Mouse (Mus musculus): Measurements from ENCODE around the gene Ncdn.

Ncdn gene

DNA sequence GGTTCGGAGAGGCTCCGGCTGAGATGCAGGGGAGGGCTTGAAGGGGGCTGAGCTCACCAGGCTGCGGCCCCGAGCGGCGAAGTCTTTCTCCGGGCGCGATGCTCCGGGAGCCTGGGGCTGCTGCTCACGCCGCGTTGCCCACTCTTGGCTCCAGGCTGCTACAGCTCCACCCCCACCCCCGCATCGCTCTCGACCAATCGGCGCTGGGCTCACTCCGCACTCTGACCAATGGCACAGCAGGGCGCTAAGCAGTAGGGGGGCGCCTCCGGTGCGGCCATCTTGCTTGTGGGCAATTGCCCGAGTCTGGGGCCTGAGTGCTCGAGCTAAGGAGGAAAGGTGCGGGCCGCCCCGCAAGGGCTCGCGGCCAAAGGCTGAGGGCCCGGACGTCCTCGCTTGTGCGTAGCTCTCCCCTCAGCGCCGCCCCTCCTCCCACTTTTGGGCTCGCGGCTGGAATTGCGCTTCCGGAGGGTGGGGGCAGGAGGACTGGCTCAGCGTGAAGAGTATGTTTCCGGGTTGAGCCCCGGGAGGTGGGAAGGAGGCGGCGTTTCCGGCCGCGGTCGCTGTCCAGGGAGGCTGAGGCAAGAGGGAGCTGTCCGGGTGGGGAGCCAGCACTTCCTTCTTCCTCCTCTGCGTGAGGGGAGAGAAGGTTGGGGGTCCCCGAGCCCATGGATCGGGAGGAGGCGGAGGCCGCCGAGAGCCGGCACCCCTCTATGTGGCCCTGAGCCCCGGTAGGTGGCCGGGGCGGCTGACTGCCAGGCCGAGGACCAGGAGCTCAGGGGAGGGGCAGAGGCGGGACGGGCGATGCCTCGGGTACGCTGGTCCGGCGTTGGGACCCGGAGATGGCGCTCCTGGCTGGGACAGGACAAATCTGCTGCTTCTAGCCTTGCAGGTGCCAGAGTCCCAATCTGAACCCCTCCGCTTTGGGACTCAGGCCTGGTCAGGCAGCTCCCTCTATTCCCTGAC lies at the start of gene Ncdn, which contains the start of gene AU040320:
Gene Ncdn (minus strand): TSS at position 171 of the 963 bp plus-strand sequence.
Gene AU040320 (plus strand): TSS at position 277 of the 963 bp plus-strand sequence.
- peak; percentile 95 for DNase-seq (ENCODE audit: low spot score in 2 of 2)

DNA sequence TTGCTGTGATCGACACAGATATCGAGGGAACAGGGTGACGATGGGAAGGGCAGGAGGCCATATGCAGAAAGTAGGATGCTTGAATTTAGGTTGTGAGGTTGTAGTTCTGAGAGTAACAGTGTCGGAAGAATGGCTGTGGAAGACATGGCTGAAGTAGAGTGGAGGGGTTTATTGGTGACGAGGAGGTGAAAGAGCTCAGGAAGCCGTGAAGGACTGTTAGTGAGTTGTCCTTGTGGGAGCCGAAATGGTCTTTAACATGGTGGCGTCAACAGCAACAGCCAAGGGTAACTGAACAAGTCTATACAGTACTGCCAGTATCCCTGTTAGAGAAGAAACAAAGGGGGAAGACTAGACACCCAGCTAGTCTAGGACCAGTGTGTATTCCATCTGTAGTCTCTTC lies 48.9 kb upstream of the Ncdn start:
- no peak for DNase-seq (ENCODE audit: low spot score in 2 of 2)

- no peak for DNase-seq (ENCODE audit: low spot score in 2 of 2)
These were observed 39.3 kb upstream of the Ncdn start for GRCm38 (mm10) chr4:126792341-126793102.

DNA sequence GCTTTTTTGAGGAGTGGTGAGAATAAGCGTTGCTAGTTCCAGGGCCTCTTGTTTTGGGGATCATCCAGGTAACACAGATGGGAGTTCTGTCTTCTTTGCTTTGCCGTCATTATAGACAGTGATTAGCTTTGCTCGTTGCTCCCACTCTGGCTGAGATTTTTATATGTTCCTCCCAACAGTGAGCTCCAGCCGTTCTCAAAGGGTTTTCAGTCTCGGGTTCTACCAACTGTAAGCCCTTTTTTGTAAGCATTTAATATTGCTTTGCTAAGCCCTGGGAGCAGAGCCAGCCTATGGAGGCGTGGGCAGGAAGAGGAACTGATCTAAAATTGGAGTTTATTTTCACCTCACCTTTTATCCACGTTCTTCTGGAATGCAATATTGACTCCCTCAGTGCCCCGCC lies 29.8 kb upstream of the Ncdn start:
- no peak for DNase-seq (ENCODE audit: low spot score in 2 of 2)

GRCm38 (mm10) chr4:126782512-126782911 lies 29.3 kb upstream of the Ncdn start:
- no peak for DNase-seq (ENCODE audit: low spot score in 2 of 2)

- no peak for DNase-seq (ENCODE audit: low spot score in 2 of 2)
These were observed 28.6 kb upstream of the Ncdn start for GRCm38 (mm10) chr4:126781871-126782270.

- DNase-seq (ENCODE audit: low spot score in 2 of 2), result no peak
These were observed 26.9 kb upstream of the Ncdn start for GRCm38 (mm10) chr4:126779826-126780775.

DNA sequence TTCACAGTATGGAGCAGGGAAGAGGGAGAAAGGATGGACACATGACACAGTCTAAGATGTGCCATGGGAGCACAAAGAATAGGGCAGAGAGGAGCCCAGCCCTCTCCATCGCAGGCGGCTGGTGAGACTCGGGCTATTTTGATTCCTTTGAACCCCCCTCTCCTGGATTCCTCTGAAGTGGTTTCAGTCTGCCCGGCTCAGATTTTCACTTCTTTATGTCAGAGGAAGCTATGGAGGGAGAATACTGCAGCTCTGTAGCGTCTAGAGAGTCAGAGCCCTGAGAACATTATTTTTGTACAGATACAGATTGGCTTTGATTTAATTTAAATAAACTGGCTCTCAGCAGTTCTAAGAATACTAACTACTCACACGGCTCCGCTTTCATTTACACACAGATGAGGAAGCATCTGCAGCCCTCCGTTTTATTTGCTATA lies 25.9 kb upstream of the Ncdn start:
- no peak for DNase-seq (ENCODE audit: low spot score in 2 of 2)

DNA sequence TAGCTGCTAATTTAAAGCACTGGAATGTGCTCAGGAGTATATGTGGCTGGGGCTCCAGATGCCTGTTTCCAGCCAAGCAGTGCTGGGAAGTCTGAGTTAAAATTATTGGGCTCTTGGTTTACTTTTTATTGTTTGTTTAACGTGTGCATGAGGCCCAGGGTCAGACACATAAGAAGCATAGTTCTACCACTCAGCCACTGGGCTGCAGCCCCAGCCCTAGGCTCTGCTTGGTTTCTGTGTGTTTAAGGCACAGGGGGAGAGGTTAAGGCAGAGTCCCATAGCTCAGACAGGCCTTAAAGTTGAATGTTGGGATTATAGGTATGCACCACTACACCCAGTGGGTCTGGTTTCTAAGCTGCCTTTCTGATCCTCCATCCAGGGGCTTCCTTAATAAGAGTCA lies 21.9 kb upstream of the Ncdn start:
- no peak for DNase-seq (ENCODE audit: low spot score in 2 of 2)

DNA sequence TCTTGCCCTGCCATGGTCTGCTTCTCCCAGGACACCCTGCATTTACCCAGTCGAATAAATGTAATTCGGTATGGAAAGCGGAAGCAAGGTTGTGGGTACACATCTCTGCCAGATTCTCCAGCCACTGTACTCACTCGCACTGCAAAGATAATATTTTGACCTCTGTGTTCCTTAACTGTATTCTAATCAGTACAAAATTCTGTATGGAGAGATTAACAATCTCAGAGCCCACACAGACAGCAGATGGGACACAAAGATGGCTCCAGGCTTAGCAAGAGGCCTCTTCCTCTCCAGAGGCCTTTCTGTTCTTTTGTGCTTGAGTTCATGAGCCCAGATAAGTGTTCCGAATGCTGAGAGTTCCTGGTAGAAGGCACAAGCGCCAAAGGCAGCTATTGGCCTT lies 20.6 kb upstream of the Ncdn start:
- DNase-seq (ENCODE audit: low spot score in 2 of 2), result no peak

- DNase-seq (ENCODE audit: low spot score in 2 of 2), result no peak
These were observed 17.6 kb upstream of the Ncdn start for GRCm38 (mm10) chr4:126770831-126771230.

- DNase-seq (ENCODE audit: low spot score in 2 of 2), result no peak
These were observed 16.7 kb upstream of the Ncdn start for GRCm38 (mm10) chr4:126769800-126770563.

DNA sequence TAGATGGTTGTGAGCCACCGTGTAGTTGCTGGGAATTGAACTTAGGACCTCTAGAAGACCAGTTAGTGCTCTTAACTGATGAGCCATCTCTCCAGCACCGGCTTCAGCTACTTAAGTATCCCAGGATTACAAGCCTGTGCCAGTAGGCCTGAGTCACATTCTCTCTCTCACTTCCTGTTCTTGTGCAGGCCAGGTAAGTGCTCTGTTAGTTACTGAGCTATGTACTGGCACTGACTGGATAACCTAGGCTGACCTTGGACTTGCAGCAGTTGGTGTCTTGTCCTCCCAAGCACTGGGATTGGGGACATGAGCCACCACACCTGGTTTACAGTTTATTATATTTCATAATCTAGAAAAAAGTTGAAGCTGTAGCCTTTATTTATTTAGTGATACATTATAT lies 10.2 kb upstream of the Ncdn start:
- DNase-seq (ENCODE audit: low spot score in 2 of 2), result no peak

DNA sequence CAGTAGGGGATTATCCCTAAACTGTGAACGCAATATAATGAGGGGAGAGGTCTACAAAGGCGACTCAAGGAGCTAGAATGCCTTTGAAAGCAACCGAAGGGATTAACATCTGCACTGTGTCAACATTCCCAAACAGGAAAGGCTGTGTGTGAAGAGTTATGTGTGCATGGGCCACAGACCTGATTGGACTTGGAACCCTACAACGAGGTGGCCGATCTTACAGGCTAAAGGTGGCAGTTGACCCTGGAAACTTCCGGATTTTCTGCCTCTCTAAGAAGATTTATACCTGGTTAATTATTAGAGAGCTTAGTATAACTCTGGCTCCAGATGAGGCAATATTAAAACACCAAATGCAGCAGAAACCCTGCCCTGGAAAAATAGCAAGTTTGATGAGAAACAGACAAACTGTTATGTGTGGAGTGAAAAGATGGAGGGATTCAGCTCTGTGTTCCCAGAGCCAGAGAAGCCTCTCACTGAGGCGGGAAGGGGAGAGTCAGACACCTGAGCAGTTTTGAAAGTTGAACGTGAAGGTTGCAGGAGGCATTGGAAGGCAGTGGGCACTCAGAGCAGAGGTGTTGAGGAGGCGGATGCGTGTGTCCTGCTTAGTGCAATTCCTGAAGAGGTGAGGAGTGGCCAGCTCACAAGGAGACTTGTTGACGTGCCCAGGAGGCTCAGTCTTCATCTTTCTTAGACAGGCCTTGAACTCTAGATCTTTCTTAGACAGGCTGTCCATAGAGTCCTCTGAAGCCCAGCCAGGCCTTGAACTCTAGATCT lies 9.5 kb upstream of the Ncdn start:
- no peak for DNase-seq (ENCODE audit: low spot score in 2 of 2)

DNA sequence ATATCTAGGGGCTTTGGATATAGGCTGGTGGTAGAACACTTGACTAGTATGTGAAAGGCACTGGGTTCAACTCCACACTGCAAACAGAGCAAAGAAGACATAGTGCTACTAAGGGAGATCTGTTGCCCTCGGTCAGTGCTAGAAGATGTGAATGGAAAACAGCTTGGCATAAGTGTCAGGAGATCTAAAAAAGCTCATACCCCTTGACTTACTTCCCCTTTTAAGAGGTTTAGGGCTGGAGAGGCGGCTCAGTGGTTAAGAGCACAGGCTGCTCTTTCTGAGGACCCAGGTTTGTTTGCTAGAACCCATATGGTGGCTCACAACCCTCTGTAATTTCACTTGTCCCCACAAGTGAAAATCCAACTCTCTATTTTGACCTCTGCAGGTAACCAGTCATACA lies 6.2 kb upstream of the Ncdn start:
- no peak for DNase-seq (ENCODE audit: low spot score in 2 of 2)

GRCm38 (mm10) chr4:126758299-126758698 lies 5.1 kb upstream of the Ncdn start:
- no peak for DNase-seq (ENCODE audit: low spot score in 2 of 2)

GRCm38 (mm10) chr4:126756766-126757165 lies 3.5 kb upstream of the Ncdn start:
- no peak for DNase-seq (ENCODE audit: low spot score in 2 of 2)

DNA sequence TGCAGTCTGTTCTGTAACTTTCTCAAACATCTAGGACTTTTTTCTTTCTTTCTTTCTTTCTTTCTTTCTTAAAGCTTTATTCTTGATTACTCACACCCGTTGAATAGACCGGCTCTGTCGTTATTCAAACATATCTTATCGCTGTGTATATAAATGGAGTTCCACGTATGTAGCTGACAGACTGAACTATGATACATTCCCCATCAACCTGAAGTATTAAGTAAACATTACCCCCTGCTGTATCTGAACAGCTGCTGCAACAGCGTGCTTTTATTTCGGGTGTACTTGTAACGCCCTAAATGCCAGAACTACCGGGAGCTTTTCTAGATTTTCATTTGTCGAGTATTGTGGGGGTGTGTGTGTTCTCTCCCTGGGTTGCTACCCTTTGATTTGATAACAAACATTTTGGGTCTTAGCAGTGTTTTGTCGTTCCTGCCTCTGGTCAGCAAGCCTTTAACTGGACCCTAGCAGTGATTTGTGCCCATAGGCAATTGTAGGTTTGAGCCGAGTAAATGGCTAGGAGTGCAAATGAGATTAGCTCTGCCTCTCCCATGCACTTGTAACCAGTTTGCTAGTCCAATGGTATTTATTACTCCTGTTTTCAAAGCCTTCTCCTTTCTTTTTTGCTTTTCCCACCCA lies 1.6 kb upstream of the Ncdn start:
- no peak for DNase-seq (ENCODE audit: low spot score in 2 of 2)

DNA sequence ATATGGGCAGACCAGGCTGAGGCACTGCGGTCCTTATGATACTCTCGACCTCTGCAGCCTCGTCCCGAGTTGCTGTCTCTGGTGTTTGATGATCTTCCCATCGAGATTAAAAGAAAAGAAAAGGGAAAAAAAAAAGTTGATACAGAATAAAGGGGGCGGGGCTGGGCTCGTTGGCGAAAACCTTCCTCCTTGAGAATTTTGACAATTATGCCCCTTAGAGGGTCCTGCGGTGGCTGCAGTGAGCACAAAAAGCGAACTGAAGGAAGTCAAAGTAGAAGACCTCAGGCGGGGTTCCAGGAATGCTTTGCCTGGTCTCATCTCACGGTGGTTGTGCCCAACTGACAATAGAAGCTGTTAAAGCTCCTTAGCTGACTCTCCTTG lies 983 bp upstream of the Ncdn start:
- DNase-seq (ENCODE audit: low spot score in 2 of 2), result no peak
